Mouse (Mus musculus) G1E (cell line): ENCODE measurements around the gene Olfr641.

Source experiments
- CTCF ChIP-seq: IDR thresholded peaks from 2 replicates; pipeline ENCODE4 v1.5.1; 2012; ENCODE audit warnings: low read depth, low read length, inconsistent platforms, mixed read lengths
- GATA1 ChIP-seq: IDR thresholded peaks from 2 replicates; pipeline ENCODE4 v1.6.1; 2012; ENCODE audit warnings: borderline replicate concordance, low read length, inconsistent platforms, mixed read lengths

- no peak for TF ChIP-seq GATA1
- no peak for TF ChIP-seq CTCF
These were observed 18.0 kb upstream of the Olfr641 start, which contains the start of gene Olfr639 for GRCm38 (mm10) chr7:104017203-104017602.
